Mouse (Mus musculus) spleen, adult 18-20 months (tissue): Measurements from ENCODE around the gene Ube2n.
"Not testable (repeated sequence)": the region's sequence is repeated elsewhere in the genome, so short reads cannot be mapped to it uniquely, and the experiment has no call there.

ENCODE experiments used
- DNase-seq, 2 experiments: peaks; one replicate each; pipeline ENCODE4 v3.0.0; 2022; ENCODE audit warnings: mixed read lengths in 2 of 2

Gene Ube2n

DNA sequence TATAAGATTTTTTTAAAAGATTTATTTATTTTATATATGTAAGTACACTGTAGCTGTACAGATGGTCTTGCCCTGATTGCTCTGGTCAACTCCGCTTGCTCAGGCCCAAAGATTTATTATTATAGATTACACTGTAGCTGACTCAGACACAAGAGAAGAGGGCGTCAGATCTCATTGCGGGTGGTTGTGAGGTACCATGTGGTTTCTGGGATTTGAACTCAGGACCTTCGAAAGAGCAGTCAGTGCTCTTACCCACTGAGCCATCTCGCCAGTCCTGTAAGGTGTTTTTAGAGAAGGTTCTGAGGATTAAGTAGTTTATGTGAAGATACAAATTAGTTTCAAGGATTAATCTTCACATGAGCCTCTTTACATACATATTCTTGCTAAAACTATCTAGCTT lies 10.9 kb downstream of the Ube2n start:
- DNase-seq, result no peak

DNA sequence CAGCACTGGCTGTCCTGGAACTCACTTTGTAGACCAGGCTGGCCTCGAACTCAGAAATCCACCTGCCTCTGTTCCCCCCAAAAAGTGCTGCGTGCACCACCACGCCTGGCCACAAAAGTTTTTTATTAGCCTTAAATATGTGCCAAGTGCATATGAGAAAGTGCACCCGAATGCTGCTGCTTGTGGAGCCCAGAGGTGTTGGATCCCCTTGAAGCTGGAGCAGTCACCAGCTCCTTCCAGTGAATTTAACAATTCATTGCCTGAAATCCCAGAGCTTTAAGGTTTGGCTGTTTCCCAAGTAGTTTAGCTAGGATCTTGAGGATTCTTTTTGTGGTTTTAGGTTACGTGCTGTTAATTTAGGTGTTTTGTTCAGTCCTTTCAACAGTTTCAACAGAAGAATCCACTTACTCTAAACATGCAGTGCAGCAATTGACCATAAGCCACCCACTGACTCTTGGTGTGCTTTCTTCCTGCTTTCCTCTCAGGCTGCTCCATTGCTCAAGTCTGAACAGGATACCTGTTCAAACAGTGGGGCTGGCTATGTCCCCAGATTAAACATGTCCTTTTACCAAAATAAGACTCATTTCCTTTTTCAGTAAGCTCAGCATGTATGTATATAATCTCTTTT lies 11.7 kb downstream of the Ube2n start:
- DNase-seq, result no peak

- DNase-seq, result no peak
Observed at GRCm38 (mm10) chr10:95530551-95531121, 15.7 kb downstream of the Ube2n start.

GRCm38 (mm10) chr10:95532916-95533315 lies 18.0 kb downstream of the Ube2n start:
- DNase-seq, result no peak

DNA sequence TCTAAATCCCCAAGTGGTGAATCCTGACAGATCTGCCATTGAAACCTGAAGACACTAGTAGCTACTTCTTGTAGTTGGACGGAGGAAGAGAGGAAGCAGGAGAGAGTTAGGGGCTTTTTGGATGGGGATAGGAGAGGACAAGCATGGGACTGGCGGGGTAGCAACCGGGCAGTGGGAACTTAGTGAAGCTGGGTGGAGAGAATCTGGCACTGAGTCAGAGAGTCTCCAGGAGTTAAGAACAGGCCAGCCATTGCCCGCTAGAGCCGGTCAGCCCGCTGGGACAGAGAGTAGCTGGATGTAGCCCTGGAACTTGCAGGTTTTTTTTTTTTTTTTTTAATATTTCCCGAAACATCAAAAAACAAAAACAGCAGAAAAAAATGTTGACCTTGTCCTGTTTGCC lies 18.4 kb downstream of the Ube2n start:
- DNase-seq, result no peak

DNA sequence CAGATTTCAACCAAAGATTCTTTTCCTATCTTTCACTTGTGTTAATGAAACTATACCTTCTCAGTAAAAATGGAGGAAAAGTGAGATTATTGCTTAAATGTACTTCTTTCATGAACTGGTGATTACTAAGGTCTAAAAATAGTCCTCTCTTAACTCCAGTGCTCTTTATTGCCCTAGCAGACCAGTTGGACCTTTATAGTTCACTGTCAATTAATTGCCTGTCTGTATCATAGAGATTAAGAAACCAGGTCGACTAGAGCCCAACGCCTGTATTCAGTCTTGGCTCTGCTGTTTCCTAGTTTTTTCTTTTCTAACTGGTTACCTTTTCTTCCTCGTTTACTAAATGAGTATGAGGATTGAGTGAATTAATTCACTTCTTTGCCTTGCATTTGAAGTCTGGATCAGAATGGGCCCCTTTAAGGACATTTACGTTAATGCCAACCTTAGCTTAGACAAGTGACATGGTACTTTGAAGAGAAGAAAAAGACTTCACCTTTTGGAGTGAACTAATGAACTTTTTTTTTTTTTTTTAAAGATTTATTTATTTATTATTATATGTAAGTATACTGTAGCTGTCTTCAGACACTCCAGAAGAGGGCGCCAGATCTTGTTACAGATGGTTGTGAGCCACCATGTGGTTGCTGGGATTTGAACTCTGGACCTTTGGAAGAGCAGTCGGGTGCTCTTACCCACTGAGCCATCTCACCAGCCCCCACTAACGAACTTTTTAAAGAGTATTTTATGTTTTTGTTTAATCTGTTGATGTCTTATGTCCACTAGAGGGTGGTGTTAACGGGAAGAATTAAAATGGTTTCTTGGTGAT lies 20.7 kb downstream of the Ube2n start:
- DNase-seq, result no peak

DNA sequence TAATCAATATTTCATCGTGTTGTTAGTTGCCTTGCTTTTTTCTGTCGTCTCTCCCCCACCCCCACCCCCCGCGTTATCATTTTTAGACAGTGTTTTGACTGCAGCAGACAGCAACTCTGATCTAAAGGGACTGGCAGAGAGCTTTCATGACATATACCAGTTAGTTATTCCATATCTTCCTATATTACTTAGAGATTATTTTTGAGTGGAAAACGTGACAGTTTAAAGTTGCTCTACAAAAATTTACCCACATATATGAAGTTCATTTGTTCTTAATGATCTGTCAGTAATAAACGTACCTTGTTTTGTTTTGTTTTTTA lies 21.2 kb downstream of the Ube2n start:
- no peak for DNase-seq

DNA sequence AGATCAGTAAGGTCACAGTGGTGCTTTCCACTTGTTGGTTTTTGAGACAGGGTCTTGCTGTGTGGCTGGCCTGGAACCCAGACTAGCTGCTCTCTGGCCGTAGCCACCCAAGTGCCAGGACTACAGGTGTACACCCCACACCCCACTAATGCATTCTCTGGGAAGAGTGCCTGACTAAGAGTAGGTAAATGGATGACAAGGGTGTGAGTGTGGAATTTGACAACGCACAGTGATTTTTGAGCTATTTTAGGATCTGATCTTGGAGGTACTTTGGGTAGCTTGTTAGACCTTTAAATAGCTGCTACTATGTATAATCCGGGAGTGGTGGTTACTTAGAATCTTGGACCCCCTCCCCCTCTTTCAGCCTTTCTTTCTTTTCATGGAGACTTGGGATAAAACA lies 24.3 kb downstream of the Ube2n start:
- DNase-seq, result no peak

- DNase-seq, result no peak
Observed at GRCm38 (mm10) chr10:95539841-95540240, 24.9 kb downstream of the Ube2n start.

DNA sequence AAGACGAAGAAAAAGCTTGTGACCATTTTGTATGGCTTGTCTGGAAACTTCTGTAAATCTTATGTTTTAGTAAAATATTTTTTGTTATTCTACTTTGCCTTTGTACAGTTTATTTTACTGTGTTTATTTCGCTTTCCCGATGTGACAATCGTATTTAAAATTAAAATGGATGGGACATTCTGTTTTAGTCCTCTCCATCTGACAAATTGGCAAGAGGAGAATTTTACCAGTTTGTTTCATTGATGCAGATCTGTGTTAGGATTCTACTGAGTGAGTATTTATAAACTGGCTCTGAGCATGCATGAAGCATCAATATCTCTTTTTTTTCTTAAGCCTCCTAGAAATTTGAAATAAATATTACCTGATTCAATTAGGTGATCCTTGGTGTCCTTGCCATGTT lies 28.0 kb downstream of the Ube2n start:
- no peak for DNase-seq

DNA sequence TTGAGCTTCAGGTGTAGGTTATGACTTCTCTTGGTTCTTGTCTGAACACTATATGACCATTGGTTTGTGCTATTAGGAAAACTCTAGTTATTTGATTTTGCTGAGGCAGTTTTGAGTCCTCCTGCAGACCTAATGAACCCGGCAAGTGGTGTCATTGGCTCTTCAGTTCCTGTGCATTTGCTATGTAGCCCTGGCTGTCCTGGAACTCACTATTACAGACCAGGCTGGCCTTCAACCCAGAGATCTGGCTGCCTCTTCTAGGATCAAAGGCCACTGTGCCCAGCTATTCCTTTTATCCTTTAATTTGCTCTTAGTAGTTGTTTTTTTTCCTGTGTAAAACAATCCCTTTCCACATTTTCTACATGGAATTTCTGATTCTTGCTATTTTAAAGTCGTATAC lies 28.4 kb downstream of the Ube2n start:
- DNase-seq, result no peak

GRCm38 (mm10) chr10:95544004-95544403 lies 29.1 kb downstream of the Ube2n start:
- no peak for DNase-seq

DNA sequence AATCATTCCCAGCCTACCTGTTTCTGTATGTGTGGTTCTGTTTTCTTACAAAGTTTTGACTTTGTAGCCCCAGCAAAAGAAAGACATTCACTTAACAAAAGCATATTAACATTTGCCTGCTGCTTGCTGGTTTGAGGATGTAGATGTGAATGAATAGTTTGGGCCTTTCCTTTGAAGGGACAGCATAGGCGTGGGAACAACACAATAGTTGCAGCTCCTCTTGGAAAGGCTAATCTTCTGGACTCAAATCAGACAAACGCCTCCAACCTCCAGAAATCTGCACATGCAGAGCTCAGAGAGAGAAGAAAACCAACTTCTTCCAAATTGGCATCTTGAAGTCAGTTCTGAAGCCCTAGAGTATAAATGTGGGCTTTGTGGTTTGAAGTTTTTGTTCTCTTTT lies 29.7 kb downstream of the Ube2n start:
- no peak for DNase-seq

DNA sequence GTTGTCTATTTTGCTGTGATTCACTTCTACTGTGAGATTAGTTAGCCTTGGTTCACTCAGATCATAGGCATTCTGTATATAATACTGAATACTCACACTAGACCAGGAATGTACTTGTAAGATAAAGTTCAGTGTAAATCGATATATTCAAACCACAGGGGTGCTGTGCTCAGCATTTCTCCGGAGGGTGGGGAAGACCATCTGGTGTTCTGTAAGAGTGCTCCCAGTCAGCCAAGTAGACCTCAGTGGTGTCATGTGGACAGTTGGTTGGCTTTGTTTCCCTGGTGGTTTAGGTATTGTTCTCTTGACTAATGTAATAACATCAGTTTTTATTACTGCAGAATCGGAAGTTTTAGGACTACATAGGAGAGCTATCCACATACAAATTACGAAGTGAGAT lies 30.1 kb downstream of the Ube2n start:
- DNase-seq, result no peak

- DNase-seq, result no peak
Observed at GRCm38 (mm10) chr10:95546178-95546577, 31.2 kb downstream of the Ube2n start.

DNA sequence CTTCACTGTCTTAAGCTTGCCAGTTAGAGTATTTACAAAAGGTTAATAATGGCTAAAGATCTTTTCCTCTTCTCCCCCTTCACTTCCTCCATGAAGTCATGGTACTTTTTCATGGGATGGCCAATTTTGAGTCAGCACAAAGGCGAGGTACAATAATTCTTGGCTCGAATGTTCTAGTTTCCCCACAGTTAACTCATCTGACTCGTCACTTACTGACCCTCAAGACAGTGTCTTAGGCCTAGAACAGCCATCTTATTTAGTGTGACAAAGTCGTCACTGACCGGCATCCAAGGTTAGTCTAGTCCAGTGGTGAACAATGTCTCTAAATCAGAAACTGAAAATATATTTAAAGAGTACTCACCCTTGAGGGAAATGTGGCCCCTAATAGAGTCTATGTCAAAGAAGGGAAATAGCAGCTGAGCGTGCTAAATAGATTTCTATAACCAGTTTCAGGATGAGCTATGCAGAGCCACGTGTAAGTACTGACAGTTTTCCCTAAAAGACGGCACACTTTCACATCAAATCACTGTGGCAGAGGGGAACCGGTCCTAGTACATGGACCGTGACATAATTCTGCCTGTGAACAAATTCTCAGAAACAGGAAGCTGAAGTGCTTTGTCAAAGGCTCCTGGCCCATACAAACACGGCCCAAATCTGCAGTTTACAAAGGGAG lies 33.3 kb downstream of the Ube2n start:
- DNase-seq, result no peak

DNA sequence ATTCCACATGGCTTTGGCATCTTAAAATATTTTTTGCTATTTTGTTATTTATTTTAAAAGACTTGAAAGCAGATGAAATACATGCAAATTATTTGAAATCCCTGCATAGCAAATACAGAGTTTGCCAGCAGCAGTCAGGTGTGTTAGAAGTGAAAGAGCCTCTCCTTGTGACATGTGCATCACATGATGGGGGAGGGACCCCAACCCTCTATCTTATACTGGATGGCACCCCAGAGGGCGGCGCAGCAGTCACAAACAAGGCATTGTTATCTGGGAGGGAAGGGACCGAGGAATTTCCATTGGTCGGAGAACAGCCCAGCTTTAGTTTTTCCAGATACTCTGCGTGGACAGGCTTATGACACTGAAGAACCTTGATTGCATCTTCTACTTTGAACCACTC lies 34.1 kb downstream of the Ube2n start:
- DNase-seq, result not testable (repeated sequence)

GRCm38 (mm10) chr10:95550506-95550905 lies 35.6 kb downstream of the Ube2n start:
- no peak for DNase-seq

- no peak for DNase-seq
Observed at GRCm38 (mm10) chr10:95551752-95552151, 36.8 kb downstream of the Ube2n start.

- no peak for DNase-seq
Observed at GRCm38 (mm10) chr10:95552326-95552725, 37.4 kb downstream of the Ube2n start.

GRCm38 (mm10) chr10:95555866-95556265 lies 40.9 kb downstream of the Ube2n start:
- no peak for DNase-seq

- DNase-seq, result peak in 1 of 2 experiments; percentile 37
Observed at GRCm38 (mm10) chr10:95557337-95557828, 42.4 kb downstream of the Ube2n start.

- no peak for DNase-seq
Observed at GRCm38 (mm10) chr10:95559426-95559825, 44.5 kb downstream of the Ube2n start.
